Mouse (Mus musculus): ENCODE measurements at regions not wholly inside any gene's neighbourhood (a gene's known extent, or its start where the extent isn't known, plus 50 kb on each side); places are given as distances from the start of the nearest gene placed in this dataset.
A peak's percentile ranks its signal among the peaks of the same experiment; 100 is the strongest.

DNA sequence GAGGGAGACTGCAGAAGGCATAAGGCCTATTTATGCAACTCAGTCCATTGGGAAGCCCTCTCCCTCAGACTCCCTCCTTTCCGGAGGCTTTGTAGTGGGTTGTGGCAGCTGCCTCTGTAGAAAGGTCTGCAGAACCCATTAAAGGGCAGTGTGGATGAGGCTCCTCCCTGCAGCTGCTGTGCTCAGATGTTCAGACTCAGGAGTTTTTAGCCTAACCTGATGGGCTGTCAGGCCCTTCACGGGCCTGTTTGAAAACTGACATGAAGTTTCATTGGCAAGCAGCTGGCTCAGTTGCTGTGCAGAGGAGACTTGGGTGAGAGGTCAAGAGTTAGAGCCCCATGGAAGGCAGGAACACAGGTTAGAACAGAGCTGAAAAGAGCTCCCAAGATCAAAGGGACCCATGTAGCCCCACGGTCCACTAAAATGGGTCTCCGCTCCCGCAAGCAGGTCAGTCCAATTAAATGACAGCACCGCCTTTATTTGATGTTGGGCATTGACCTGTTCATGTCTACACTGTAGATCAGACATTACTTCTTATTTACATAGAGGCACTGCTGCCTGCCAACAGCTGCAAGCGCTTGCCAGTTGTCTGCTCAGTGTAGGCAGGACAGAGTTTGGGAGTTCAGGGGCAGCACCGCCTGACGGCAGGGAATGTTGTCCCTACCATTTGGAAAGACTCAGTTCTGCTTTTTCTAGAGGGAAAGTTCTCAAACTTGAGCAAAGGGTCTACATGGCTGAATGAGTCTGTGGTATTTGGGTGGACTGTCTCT is 53.8 kb upstream of the Usp46 start:
- peak; percentile 30 for DNase-seq (ENCODE audit: low spot score)

DNA sequence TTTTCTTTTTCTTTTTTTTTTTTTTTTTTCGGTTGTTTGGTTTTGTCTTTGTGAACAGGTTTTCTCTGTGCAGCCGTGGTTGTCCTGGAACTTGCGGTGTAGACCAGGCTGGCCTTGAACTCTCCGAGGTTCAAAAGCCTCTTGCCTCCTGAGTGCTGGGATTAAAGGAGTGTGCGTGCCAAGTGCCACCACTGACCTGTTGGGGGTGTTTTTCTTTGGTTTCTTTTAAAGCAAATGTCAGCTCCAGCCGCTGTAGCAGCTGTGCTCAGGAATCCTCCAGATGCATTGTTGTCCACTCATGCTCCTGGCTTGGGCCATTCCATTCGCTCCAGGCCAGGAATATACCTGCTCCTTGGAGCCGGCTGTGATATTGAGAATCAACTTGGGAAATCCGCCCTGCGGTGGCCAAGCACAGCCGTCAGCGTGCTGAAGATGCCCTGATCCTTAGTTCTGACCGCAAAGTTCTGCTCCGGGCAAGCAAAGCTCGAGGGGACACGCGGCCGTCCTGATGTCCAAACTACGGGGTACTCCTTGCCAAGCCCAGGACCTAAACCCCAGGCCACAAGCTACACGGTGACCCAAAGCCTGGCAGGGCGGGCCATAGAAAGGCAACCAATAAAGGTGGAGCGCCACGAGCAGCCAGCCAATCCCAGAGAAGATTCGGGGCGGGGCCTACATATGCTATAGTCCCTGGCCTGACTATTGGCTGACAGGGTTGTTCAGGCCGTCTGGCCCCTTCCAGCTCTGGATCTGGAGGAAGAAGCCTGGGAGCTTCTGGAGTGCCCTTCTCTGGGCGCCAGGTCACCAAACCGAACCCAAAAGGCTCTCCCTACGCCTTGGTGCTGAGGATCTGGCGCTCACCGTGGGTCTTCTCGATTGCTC is 58.0 kb upstream of the Usp46 start:
- peak; percentile 83 for DNase-seq (ENCODE audit: low spot score)

DNA sequence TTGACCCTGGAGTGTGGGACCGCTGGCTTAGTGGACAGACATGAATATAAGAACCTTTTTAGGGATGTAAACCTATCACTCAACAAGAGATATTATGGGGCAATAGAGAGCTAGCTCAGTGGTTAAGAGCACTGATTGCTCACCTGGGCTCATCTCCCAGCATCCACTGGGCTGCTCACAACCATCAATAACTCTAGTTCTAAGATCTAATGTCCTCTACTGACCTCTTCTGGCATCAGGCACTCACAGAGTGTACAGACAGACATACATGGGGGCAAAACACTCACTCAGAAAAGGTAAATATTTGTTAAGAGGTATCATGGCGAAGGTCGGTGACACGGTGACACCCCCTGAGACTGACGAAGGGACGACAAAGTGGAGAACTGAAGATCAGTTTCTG is 59.3 kb upstream of the Usp46 start:
- no peak for DNase-seq (ENCODE audit: low spot score)

DNA sequence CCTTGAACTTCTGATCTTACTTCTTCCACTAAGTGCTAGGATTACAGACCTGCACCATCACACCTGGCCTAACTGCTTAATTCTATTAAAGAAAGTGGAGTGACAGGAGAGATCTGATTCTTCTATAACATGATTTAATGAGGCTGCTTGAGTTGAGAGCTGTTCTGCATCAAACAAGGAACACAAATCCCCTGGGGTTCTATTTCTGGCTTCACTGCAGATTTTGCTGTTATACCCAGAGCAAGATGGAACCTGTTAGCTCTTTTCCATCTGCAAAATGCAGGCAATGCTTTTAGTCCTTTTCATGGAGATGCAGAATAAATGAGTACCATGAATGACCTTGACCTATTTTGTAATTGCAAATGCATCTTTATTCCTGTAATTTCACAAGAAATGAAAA is 61.4 kb upstream of the Usp46 start:
- DNase-seq (ENCODE audit: low spot score): no peak

DNA sequence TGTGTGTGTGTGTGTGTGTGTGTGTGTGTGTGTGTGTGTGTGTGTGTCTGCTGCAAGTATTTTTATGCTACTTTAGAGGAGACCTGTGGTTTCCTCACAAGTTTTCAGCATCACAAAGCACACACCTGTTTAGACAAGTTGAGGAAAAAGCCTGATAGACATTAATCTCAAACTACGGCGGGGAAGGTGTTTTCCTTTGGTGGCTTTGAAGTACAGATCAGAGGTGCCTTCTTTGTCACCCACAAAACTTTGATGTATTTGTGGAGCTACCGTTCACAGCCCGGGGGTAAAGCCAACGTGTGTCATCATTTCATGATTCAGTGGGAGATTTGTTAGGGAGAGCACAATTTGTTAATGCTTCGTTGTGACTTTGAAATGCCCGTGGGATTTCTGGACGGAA is 62.4 kb upstream of the Rasl11b start:
- DNase-seq (ENCODE audit: low spot score): no peak

DNA sequence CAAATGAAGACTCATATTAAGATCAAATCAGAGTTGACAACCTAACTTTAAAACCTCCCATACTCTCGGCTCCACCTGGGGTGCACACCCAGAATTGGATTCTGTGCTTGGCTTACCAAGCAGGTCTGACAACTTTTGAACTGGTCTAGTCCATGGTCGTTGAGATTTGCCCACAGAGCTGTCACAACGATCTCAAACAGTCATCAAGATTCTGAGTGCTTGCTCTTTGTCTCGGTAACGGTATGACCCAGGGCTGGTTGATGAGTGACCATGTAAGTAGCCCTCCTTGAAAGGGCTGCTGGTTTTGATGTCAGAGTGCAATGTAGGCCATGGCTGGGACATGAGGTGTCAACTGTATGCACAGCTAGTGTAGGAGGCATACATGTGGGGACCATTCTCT is 58.7 kb upstream of the Rasl11b start:
- no peak for DNase-seq (ENCODE audit: low spot score)

DNA sequence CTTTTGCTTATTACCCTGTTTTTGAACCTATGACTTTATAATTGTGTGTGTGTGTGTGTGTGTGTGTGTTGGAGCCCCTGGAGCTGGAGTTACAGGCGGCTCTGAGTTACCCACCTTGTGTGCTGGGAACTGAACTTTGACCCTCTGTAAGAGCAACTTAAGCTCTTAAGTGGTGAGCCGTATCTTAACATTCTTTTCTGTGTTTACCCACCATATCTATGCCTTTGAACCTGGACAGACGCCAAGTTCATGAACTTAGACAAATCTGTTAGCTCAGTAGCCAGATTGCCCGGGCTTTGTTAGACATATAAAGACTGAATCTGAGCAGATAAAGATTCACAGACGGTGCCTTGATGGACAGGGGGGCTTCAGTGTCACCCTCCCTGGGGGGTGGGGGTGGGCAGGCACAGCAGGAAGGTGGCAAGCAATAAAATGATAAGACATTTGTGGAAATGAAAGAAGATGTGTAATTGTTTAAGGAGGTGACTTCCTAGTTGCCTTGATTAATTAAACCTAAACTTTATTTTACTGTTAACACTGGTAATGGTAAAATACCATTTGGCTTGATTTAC is 58.1 kb upstream of the Rasl11b start:
- no peak for DNase-seq (ENCODE audit: low spot score)

DNA sequence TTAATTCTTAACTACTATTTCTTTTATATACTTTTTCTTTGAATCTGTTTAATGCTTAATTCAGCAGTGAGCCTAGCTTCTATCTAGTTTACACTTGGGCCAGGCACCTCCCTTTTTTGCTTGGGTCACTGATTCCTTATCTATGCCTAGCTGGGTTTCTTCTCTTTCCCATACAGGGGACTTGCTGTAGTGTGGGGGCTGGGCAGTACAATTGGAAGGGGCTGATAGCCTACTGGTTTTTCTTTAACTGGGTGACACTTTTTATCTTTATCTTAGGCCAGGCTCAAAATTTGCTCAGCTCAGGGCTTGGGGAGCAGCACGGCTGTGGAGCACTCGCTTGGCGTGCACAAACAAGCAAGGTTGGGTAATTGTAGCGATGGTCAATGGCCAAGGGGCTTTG is 51.1 kb upstream of the Rasl11b start:
- no peak for DNase-seq (ENCODE audit: low spot score)

DNA sequence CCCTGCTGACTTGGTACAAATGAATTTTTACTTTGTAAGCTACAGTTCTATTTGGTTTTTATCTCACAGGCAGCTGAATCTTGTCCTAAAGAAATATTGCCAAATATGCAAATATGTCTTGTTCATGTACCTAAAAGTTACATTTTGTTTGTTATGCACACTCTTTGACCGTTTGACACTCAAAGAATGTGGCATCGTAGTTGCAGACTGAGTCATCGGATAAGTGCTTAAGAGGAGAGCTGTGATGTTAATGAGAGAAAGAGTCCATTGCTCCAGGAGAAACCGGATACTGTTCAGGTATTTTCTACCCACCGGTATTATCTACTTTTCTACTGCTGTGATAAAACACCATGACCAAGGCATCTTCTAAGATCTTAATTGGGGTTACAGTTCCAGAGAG is 50.3 kb upstream of the Rasl11b start:
- DNase-seq (ENCODE audit: low spot score): no peak
